Mouse (Mus musculus) thymus, adult 2 months (tissue): ENCODE data around the gene Fam213b.

Experiments used
- CTCF ChIP-seq: fragments of 200-500 bp; IDR thresholded peaks from 2 replicates; pipeline ENCODE4 v1.5.1; 2012; ENCODE audit warnings: mild to moderate bottlenecking, control low read depth, low read length, moderate library complexity, borderline replicate concordance; ENCODE audit not compliant: control insufficient read depth, poor library complexity, insufficient read depth; ENCODE audit errors: extremely low read depth
- POLR2A ChIP-seq: fragments of 200-500 bp; IDR thresholded peaks from 2 replicates; pipeline ENCODE4 v1.6.1; 2012; ENCODE audit warnings: mild to moderate bottlenecking, low read length, control low read depth, moderate library complexity; ENCODE audit not compliant: control insufficient read depth, poor library complexity, insufficient read depth; ENCODE audit errors: extremely low read depth

DNA sequence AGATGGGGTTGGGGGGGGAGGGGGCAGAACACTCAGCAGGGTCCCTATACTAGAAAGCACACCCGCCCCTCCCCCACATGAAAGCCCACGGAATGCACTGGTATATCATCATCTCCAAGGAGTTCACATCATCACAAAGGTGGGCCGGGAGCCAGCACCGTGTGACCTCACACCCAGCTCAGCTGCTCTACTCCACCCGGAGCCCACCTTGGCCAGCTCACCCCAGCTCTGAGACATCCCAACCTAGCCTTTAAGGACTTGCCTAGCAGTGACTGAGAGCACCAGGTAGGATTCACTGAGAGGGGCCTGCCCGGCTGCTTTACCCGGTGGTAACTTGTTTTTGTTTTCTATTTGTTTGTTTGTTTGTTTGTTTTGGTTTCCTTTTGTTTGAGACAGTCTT is 29.5 kb downstream of the Fam213b start, which contains the start of gene Mmel1:
- TF ChIP-seq CTCF (no peak), POLR2A (no peak)
